Mouse (Mus musculus) urinary bladder, postnatal 10 days (tissue): ENCODE results near the gene Slc9a2.
"Not testable (repeated sequence)": the region's sequence is repeated elsewhere in the genome, so short reads cannot be mapped to it uniquely, and the experiment has no call there.

Source experiments
- DNase-seq: peaks from one replicate; pipeline ENCODE4 v3.0.0; 2022; ENCODE audit warnings: low spot score

Gene Slc9a2

GRCm38 (mm10) chr1:40680067-40680867 lies at the start of gene Slc9a2:
Gene Slc9a2, plus strand, starts transcription at chr1:40680574.
- no peak for DNase-seq

GRCm38 (mm10) chr1:40632407-40633062 lies 47.8 kb upstream of the Slc9a2 start:
- no peak for DNase-seq

GRCm38 (mm10) chr1:40634608-40635007 lies 45.8 kb upstream of the Slc9a2 start:
- no peak for DNase-seq

GRCm38 (mm10) chr1:40648234-40648633 lies 32.1 kb upstream of the Slc9a2 start:
- DNase-seq, result no peak

DNA sequence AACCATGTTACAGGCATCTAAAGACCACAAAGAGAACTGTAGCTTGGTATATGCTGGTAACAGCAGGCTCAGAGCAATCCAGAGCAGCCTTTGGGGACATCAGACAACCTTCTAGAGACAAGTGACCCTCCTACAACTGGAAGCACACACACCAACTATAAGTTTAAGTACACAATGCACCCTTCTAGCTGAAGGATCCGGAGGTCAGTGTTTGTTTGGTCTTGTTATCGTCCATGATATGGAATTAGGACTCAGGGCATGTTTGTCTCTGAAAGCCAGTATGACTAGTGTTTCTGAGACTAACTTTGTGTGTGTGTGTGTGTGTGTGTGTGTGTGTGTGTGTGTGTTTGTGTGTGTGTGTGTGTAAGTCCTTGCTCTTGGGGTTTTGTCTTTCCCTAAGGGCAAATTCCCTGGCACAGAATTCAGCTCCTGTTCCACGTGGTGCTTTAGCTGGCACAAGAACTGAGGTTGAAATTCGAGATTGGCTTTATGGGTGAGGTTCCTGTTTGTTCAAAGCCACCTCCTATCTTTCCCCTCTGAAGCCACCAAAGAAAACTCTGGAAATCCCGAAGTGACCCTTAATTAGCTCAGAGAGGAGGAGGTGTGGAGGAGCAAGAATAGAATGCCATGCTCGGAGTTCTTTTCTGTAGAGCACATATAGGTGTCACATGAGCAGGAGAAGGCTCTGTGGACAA lies 29.4 kb upstream of the Slc9a2 start:
- DNase-seq, result no peak

DNA sequence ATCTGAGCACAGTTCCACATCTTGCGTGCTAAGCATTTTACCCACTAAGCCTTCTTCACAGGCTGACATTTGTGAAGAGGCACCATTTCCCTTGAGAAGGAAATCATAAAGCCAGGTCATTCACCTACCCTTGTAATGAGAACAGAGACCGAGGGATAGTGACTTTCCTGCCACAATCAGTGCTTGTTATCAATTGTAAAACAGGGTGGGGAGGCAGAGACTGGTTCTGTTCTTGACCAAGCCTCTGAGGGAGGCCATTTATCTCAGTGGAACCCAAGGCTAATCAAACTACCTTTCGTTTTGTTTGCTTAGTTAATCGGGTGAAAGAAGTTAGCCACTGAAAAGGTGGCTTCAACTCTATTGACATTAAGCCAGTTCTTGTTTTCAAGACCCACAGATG lies 23.3 kb upstream of the Slc9a2 start:
- DNase-seq, result no peak

DNA sequence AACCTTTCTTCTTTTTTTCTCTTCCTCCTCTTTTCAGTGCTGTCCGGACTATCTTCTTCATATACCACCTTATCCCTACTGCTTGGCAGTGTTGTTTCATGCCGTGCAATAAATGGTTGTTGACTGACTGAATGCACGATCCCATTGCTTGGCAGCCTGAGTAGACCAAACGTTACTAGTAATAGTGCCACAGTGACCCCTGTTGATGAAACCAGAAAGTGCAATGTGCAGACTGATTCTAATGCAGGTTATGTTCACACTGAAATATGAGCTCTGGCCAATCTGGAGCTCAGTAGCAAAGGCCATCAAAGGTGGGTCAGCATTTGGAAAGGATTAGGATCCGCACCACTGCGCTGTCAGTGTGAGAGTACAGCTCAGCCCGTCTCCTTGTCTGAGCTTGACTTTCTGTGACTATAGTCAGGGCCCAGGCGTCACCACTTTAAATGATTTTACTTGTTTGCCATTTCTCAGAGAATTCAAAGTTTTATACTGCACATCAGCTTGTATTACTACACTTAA lies 22.3 kb upstream of the Slc9a2 start:
- DNase-seq, result no peak

- no peak for DNase-seq
Observed at GRCm38 (mm10) chr1:40659017-40659416, 21.4 kb upstream of the Slc9a2 start.

DNA sequence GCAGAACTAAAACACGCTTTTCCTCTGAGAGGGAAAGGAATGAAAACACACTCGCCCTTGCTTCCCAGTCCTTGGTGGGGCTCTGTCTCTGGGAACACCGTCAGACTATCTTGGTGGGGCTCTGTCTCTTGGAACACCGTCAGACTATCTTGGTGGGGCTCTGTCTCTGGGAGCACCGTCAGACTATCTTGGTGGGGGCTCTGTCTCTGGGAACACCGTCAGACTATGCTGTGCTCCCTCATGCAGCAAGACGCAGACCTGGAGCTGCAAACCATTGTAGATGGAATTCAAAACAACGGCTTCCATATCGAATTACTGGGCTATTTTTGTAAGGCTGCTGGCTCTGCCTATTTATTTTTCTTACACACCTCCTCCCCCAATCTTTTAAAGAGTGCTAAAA lies 20.9 kb upstream of the Slc9a2 start:
- DNase-seq, result no peak

- no peak for DNase-seq
Observed at GRCm38 (mm10) chr1:40660838-40661237, 19.5 kb upstream of the Slc9a2 start.

GRCm38 (mm10) chr1:40665401-40666370 lies 14.7 kb upstream of the Slc9a2 start:
- DNase-seq, result no peak

DNA sequence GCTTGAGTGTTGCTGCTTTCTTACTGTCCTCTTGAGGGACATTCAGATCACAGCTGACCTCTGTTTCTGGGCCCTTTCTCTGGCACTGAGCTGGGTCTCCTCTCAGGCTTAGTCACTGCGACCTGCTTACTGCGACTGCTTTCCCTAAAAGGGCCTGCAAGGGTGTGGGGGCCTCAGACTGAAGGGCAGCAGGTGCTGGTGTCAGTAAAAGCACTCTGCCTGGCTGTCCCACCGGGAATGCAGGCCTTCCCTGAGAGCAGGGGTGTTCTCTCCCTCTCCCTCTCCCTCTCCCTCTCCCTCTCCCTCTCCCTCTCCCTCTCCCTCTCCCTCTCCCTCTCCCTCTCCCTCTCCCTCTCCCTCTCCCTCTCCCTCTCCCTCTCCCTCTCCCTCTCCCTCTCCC lies 12.9 kb upstream of the Slc9a2 start:
- DNase-seq, result not testable (repeated sequence)

- no peak for DNase-seq
Observed at GRCm38 (mm10) chr1:40670025-40670424, 10.3 kb upstream of the Slc9a2 start.

DNA sequence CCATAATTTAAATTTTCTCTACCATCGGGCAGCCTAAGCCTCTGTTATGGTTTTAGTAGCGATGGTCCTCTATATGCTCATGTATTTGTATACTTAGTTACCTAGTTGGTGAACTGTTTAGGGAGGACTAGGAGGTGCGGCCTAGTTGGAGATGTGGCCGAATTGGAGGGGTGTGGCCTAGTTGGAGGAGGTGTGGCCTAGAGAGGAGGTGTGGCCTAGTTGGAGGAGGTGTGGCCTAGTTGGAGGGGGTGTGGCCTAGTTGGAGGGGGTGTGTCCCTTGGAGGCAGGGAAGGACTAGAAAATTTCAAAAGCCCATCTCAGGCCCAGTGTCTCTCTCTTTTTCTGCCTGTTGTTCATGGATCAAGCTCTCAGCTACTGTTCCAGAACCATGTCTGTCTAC lies 8.9 kb upstream of the Slc9a2 start:
- no peak for DNase-seq

DNA sequence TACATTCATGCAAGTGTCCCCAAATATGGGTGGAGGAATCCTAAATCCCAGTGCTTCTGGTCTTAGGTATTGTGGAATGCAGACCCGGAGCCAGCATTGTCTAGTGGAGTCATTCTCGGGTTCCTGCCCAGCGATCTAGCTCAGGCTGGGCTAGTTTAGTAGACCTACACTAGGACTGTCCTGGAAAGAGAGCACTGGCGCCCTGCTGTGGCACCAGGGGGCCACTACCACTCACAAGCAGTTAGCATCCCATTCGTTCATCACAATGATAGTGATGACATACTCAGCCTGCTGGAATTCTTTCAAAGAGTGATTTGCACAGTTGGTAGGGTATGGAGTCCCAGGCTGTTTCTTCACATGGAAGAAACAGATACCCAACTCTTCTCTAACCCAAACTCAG lies 3.1 kb upstream of the Slc9a2 start:
- DNase-seq, result no peak

DNA sequence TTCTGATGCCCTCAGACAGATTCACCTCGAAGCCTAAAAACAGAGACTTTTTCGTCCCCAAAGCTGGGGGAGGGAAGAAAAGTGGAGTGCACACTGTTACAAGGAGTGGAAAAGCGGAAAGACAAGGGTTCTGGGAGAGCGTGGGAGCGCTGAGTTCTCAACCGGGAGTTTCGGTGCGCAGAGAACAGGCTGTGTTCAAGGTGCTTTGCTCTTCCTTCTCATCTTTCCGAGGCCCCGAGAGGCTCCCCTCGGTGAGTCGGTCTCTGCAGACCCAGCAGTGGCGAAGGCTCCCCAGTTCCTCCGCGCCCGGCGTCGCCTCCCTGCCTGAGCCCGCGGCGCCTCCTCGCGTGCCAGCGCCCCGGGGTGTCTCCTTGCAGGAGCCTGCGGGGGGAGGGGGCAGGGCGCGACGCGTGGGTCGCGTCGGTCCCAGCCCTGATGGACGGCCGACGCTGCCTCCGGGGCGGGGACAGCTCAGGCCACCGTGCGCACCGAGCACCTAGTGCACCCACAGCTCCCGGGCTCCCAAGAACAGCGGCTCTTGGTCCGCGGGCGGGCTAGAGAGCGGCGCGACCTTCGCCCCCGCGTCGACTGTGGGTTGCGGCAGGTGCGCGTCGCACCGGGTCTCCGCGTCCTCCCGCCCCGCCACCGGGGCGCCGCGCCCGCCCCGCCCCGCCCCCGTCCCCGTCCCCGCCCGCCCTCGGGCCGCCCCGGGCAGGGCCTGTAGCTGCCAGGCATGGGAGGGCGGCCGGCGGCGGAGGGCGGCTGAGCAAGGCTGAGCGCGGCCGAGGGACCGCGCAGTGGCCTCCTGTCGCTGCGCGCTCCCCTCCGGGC lies 709 bp downstream of the Slc9a2 start:
- DNase-seq, result no peak

DNA sequence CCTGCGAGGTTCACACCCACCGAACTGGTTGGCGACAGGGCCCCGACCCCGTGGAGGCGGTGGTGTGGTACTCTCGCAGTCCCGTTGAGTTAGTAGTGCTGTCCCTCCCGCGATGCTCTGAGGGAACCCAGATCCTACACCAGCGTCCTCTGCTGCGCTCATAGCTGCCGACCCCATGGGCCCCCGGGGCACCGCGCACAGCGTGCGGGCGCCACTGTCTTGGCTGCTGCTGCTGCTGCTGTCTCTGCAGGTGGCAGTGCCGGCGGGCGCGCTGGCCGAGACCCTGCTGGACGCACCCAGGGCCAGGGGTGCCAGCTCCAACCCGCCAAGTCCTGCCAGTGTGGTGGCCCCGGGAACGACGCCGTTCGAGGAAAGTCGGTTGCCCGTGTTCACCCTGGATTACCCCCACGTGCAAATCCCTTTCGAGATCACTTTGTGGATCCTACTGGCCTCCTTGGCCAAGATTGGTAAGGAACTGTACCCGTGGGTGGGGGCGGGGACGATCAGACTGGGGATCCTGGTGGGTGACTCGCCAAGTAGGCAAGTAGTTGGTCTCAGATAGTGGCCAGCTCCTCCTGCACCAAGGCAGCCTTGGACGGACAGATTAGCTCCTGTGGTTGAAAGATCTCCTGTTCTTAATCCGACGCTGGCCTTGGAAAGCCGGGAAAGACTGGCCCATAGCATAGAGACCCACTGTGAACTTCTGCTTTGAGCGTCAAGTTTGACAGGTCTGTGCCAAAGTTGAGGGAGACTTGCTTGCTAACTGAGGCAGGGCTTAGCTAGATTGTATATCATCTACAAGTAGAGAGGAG lies 1.5 kb downstream of the Slc9a2 start:
- DNase-seq, result no peak

GRCm38 (mm10) chr1:40694296-40694695 lies 13.9 kb downstream of the Slc9a2 start:
- no peak for DNase-seq

DNA sequence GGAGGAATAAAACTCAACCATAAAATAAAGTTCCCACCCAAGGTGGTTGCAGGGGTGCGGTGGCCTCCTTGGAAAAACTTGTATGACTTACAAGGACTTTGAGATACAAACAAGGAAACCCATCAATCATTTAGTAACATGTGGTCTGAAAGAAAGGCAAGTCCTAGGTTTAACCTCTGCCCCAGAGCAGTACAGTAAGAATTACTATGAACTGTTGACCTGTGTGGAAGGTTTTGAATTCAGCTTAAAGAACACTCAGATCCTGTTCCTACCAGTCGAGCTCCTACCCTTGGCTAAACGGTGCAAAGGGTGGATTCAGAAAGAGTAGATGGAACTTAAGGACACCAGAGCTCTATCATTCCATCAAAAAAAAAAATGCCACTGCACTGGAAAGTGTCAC lies 16.1 kb downstream of the Slc9a2 start:
- DNase-seq, result no peak

GRCm38 (mm10) chr1:40705099-40705498 lies 24.7 kb downstream of the Slc9a2 start:
- no peak for DNase-seq
